8 mouse cellular contexts compared by ENCODE assay signal in genomic region chr19:36347376-36347775, GRCm38 (mm10). TPM values are rescaled to one million over a fixed set of nuclear protein-coding genes. Genes with fewer than 3 reads are reported as not detected.
DNase-seq lines count a peak whose midpoint lies in the region; ATAC-seq lines count a peak whose summit lies in the region.

No protein-coding gene starts in this region.

- no peak for ATAC-seq in CD4-positive, CD25-positive, alpha-beta regulatory T cell, adult 4 months
- ATAC-seq in heart, embryonic 15.5 days (replicated peaks; ENCODE audit: insufficient number of reproducible peaks, insufficient read depth, low FRiP score, low read depth): no peak
- ATAC-seq in limb, embryonic 13.5 days (ENCODE audit: low FRiP score, low read depth): no peak

- no peaks in the 10 kb centered on the region for H3K9me3 ChIP-seq in heart, embryonic 15.5 days (replicated peaks)
- no peaks in the 10 kb centered on the region for H3K9me3 ChIP-seq in limb, embryonic 13.5 days

- H3K4me1 ChIP-seq in heart, embryonic 15.5 days (replicated peaks): peaks cover 12% of the 10 kb centered on the region
- peaks cover 8% of the 10 kb centered on the region; the same call in 1 of the 2 replicates for H3K4me1 ChIP-seq in limb, embryonic 13.5 days

- H3K9ac ChIP-seq in heart, embryonic 15.5 days: peak overlapping the region; percentile 80; the same call in 1 of the 2 replicates
- no peak overlapping the region for H3K9ac ChIP-seq in limb, embryonic 13.5 days

- peak overlapping the region; percentile 89 for H3K27ac ChIP-seq in heart, embryonic 15.5 days
- H3K27ac ChIP-seq in limb, embryonic 13.5 days: no peak overlapping the region

- H3K4me3 ChIP-seq in heart, embryonic 15.5 days: peak overlapping the region; percentile 90
- H3K4me3 ChIP-seq in limb, embryonic 13.5 days: peak overlapping the region; percentile 76

- H3K27me3 ChIP-seq in heart, embryonic 15.5 days: peaks cover 13% of the 10 kb centered on the region; the same call in 1 of the 2 replicates
- peaks cover 68% of the 10 kb centered on the region for H3K27me3 ChIP-seq in limb, embryonic 13.5 days

- 23% methylated on average over 6 of the region's 6 CpGs for WGBS in heart, embryonic 15.5 days
- 22% methylated on average over 6 of the region's 6 CpGs for WGBS in limb, embryonic 13.5 days

- H3K36me3 ChIP-seq in heart, embryonic 15.5 days: no peaks in the 10 kb centered on the region
- H3K36me3 ChIP-seq in limb, embryonic 13.5 days: no peaks in the 10 kb centered on the region

- H3K4me2 ChIP-seq in heart, embryonic 15.5 days: peak overlapping the region; percentile 96
- peak overlapping the region; percentile 100 for H3K4me2 ChIP-seq in limb, embryonic 13.5 days (replicated peaks)

- peak; percentile 32 for DNase-seq in CD4-positive, CD25-positive, alpha-beta regulatory T cell, adult 2 months (ENCODE audit: low read depth, low spot score)
- peak; percentile 16 for DNase-seq in CD4-positive helper T cell, adult 2 months (ENCODE audit: low read depth, low spot score)
- peak; percentile 36 for DNase-seq in skeletal muscle tissue, adult 2 months (ENCODE audit: low read depth, low spot score)
- no peak for DNase-seq in adrenal gland, postnatal 14 days
- DNase-seq in layer of hippocampus, postnatal 25 days (ENCODE audit: extremely low spot score in 1 of 2, low spot score in 1 of 2): no peak

RNA-seq across cellular contexts. Expression of gene Pcgf5, which starts 0.7 kb away (rescaled TPM):
- polyA plus RNA-seq in CD4-positive, CD25-positive, alpha-beta regulatory T cell, adult 4 months (2017; shearing (Covaris generic)): 10 to 100 TPM; 43.5 to 51.8 TPM
- polyA plus RNA-seq in heart, embryonic 15.5 days (2015; fragmentation: Nextera tagmentation; extraction: Ambion mirVana): 47.3 and 55.4 TPM in 2 replicates
- 6.9 and 7.1 TPM in 2 replicates for polyA plus RNA-seq in limb, embryonic 13.5 days (2015; fragmentation: Nextera tagmentation; extraction: Ambion mirVana)
- 21.1 and 21.2 TPM in 2 replicates for total RNA-seq in adrenal gland, postnatal 14 days (2021)
- total RNA-seq in layer of hippocampus, postnatal 25 days (2021): 10 to 100 TPM; 15.4 to 16.2 TPM

Comparison
In these comparisons a context has a peak if more than half of its experiments do, and no peak if none do; other contexts are left out.
1. DNase-seq: peak in CD4-positive, CD25-positive, alpha-beta regulatory T cell, adult 2 months (single experiment), CD4-positive helper T cell, adult 2 months (single experiment) and skeletal muscle tissue, adult 2 months (single experiment); none in adrenal gland, postnatal 14 days (single experiment) and layer of hippocampus, postnatal 25 days (0 of 2).